Mouse (Mus musculus) lung, postnatal 0 days (tissue): ENCODE data around the gene Ddo. TPM values are rescaled to one million over a fixed set of nuclear protein-coding genes. Genes with fewer than 3 reads are reported as not detected.
A peak's percentile ranks its signal among the peaks of the same experiment; 100 is the strongest.

ENCODE experiments used
- ATAC-seq: fragments of 200-750 bp; cut with Nextera tagmentation; 2 replicates; pipeline ENCODE4 v1.8.0; 2017; ENCODE audit warnings: moderate library complexity
- DNase-seq: peaks from one replicate; pipeline ENCODE4 v3.0.0-alpha.2; 2016; ENCODE audit warnings: low spot score
- H3K27ac ChIP-seq: fragments of 300-500 bp; sonication (generic); 2 replicates; pipeline ENCODE4 v1.5.1; 2014; ENCODE audit warnings: antibody characterized with exemption, mild to moderate bottlenecking, low read length, mixed read lengths
- H3K27me3 ChIP-seq: fragments of 300-500 bp; sonication (generic); replicated peaks from 2 replicates; pipeline ENCODE4 v1.6.1; 2014; ENCODE audit warnings: low read length, mixed read lengths; ENCODE audit not compliant: insufficient read depth
- H3K36me3 ChIP-seq: fragments of 300-500 bp; sonication (generic); 2 replicates; pipeline ENCODE4 v1.6.1; 2014; ENCODE audit warnings: low read length, mixed read lengths; ENCODE audit not compliant: insufficient read depth
- H3K4me1 ChIP-seq: fragments of 300-500 bp; sonication (generic); 2 replicates; pipeline ENCODE4 v1.6.1; 2014; ENCODE audit warnings: antibody characterized with exemption, low read depth, low read length, mixed read lengths; ENCODE audit not compliant: insufficient read depth
- H3K4me2 ChIP-seq: fragments of 300-500 bp; sonication (generic); replicated peaks from 2 replicates; pipeline ENCODE4 v1.6.1; 2014; ENCODE audit warnings: low read depth, mild to moderate bottlenecking, low read length, moderate library complexity, mixed read lengths
- H3K4me3 ChIP-seq: fragments of 300-500 bp; sonication (generic); 2 replicates; pipeline ENCODE4 v1.5.1; 2014; ENCODE audit warnings: low read depth, low read length
- H3K9ac ChIP-seq: fragments of 300-500 bp; sonication (generic); replicated peaks from 2 replicates; pipeline ENCODE4 v1.6.1; 2014; ENCODE audit warnings: low read depth, mild to moderate bottlenecking
- H3K9me3 ChIP-seq: fragments of 300-500 bp; sonication (generic); 2 replicates; pipeline ENCODE4 v1.6.1; 2016; ENCODE audit warnings: low read length, mixed read lengths
- CTCF ChIP-seq: IDR thresholded peaks from 2 replicates; pipeline ENCODE4 v1.5.1; 2016; ENCODE audit warnings: antibody characterized with exemption, mild to moderate bottlenecking
- EP300 ChIP-seq: IDR thresholded peaks from 2 replicates; pipeline ENCODE4 v1.6.1; 2016; ENCODE audit warnings: antibody characterized with exemption, mild to moderate bottlenecking, control low read depth
- WGBS: fragments of 180-500 bp; shearing (Covaris S2); extraction: QIAGEN DNeasy Blood & Tissue Kit; methylation state at CpG from one replicate; pipeline ENCODE4 v1.1.7; 2014; 5-methylcytosine and 5-hydroxymethylcytosine counted together
- polyA plus RNA-seq: library from polyadenylated mRNA; unstranded; fragments of >200 nt; fragmentation: Nextera tagmentation; extraction: Ambion mirVana; gene quantifications from 2 replicates; pipeline ENCODE4 v1.2.1, GENCODE M21; 2015

Ddo gene
- polyA plus RNA-seq, 1 experiment from 2014 or later, result 5.0 TPM

- no peak for ATAC-seq
- no peak overlapping the region for H3K4me3 ChIP-seq
These were observed 43.5 kb downstream of the Ddo start for GRCm38 (mm10) chr10:40673297-40673665.

GRCm38 (mm10) chr10:40674151-40674550 is 44.3 kb downstream of the Ddo start:
- H3K27me3 ChIP-seq, result no peaks in the 10 kb centered on the region
- H3K9ac ChIP-seq, result no peak overlapping the region
- peaks cover 6% of the 10 kb centered on the region; the same call in 1 of the 2 replicates for H3K4me1 ChIP-seq
- WGBS, result 7% methylated on average over 13 of the region's 13 CpGs
- H3K4me2 ChIP-seq, result peak overlapping the region; percentile 38
- H3K9me3 ChIP-seq, result no peaks in the 10 kb centered on the region
- no peaks in the 10 kb centered on the region for H3K36me3 ChIP-seq
- TF ChIP-seq CTCF, result no peak
- TF ChIP-seq EP300, result no peak
- no peak overlapping the region for H3K27ac ChIP-seq
- ATAC-seq (no peak), DNase-seq (peak; percentile 12)
- H3K4me3 ChIP-seq, result no peak overlapping the region

More at GRCm38 (mm10) chr10:40673297-40673665, 43.5 kb downstream of the Ddo start:
- Histone ChIP-seq H3K36me3 (no peaks in the 10 kb centered on the region), H3K9ac (no peak overlapping the region), H3K9me3 (no peaks in the 10 kb centered on the region), H3K27me3 (no peaks in the 10 kb centered on the region), H3K27ac (no peak overlapping the region), H3K4me1 (peaks cover 6% of the 10 kb centered on the region; the same call in 1 of the 2 replicates), H3K4me2 (no peak overlapping the region)
- WGBS, result 59% methylated on average over 7 of the region's 7 CpGs
- no peak for TF ChIP-seq EP300
- TF ChIP-seq CTCF, result no peak
- DNase-seq, result no peak

- Histone ChIP-seq H3K9ac (no peak overlapping the region), H3K36me3 (no peaks in the 10 kb centered on the region), H3K4me2 (no peak overlapping the region), H3K27ac (no peak overlapping the region), H3K9me3 (no peaks in the 10 kb centered on the region), H3K4me1 (peaks cover 6% of the 10 kb centered on the region; the same call in 1 of the 2 replicates), H3K4me3 (no peak overlapping the region), H3K27me3 (no peaks in the 10 kb centered on the region)
- 80% methylated on average over 7 of the region's 7 CpGs for WGBS
- no peak for TF ChIP-seq CTCF
- TF ChIP-seq EP300, result no peak
- ATAC-seq (no peak), DNase-seq (no peak)
These were observed 46.1 kb downstream of the Ddo start for GRCm38 (mm10) chr10:40675921-40676320.

GRCm38 (mm10) chr10:40678477-40678876 is 48.7 kb downstream of the Ddo start:
- 70% methylated on average over 3 of the region's 3 CpGs for WGBS

GRCm38 (mm10) chr10:40682470-40682869 is 52.7 kb downstream of the Ddo start:
- ATAC-seq, result no peak
- DNase-seq, result peak; percentile 33
- H3K9ac ChIP-seq, result no peak overlapping the region

More at GRCm38 (mm10) chr10:40678477-40678876, 48.7 kb downstream of the Ddo start:
- Histone ChIP-seq H3K9ac (no peak overlapping the region), H3K27ac (no peak overlapping the region), H3K4me3 (no peak overlapping the region), H3K9me3 (no peaks in the 10 kb centered on the region), H3K4me2 (no peak overlapping the region), H3K36me3 (no peaks in the 10 kb centered on the region), H3K4me1 (peaks cover 6% of the 10 kb centered on the region; the same call in 1 of the 2 replicates), H3K27me3 (no peaks in the 10 kb centered on the region)
- DNase-seq, result no peak
- peak; percentile 13; the same call in 1 of the 2 replicates for TF ChIP-seq CTCF
- no peak for TF ChIP-seq EP300
- ATAC-seq, result no peak

GRCm38 (mm10) chr10:40683092-40683867 is 53.5 kb downstream of the Ddo start, which contains the start of gene Mettl24:
Mettl24 (plus strand) TSS chr10:40683282.
- Histone ChIP-seq H3K4me2 (peak within 1 kb of the TSS; percentile 98), H3K27me3 (no peaks in the 10 kb centered on the region), H3K27ac (peak within 1 kb of the TSS; percentile 75), H3K36me3 (no peaks in the 10 kb centered on the region), H3K9me3 (no peaks in the 10 kb centered on the region), H3K4me1 (no peaks in the 10 kb centered on the region), H3K4me3 (peak within 1 kb of the TSS; percentile 53), H3K9ac (peak within 1 kb of the TSS; percentile 59)
- ATAC-seq, result peak; percentile 93
- peak; percentile 89 for DNase-seq
- no peak for TF ChIP-seq EP300
- TF ChIP-seq CTCF, result peak; percentile 88
- under 1% methylated on average over 45 of the region's 50 CpGs for WGBS

More at GRCm38 (mm10) chr10:40682470-40682869, 52.7 kb downstream of the Ddo start:
- H3K9me3 ChIP-seq, result no peaks in the 10 kb centered on the region
- no peak for TF ChIP-seq EP300
- no peak for TF ChIP-seq CTCF
- H3K4me1 ChIP-seq, result no peaks in the 10 kb centered on the region
- peak overlapping the region; percentile 98 for H3K4me2 ChIP-seq
- no peaks in the 10 kb centered on the region for H3K27me3 ChIP-seq
- no peak overlapping the region for H3K27ac ChIP-seq
- no peaks in the 10 kb centered on the region for H3K36me3 ChIP-seq
- WGBS, result 38% methylated on average over 8 of the region's 8 CpGs
- H3K4me3 ChIP-seq, result peak overlapping the region; percentile 53; the same call in 1 of the 2 replicates
